Mouse (Mus musculus): Measurements from ENCODE around the gene Slc38a5.

Gene Slc38a5

DNA sequence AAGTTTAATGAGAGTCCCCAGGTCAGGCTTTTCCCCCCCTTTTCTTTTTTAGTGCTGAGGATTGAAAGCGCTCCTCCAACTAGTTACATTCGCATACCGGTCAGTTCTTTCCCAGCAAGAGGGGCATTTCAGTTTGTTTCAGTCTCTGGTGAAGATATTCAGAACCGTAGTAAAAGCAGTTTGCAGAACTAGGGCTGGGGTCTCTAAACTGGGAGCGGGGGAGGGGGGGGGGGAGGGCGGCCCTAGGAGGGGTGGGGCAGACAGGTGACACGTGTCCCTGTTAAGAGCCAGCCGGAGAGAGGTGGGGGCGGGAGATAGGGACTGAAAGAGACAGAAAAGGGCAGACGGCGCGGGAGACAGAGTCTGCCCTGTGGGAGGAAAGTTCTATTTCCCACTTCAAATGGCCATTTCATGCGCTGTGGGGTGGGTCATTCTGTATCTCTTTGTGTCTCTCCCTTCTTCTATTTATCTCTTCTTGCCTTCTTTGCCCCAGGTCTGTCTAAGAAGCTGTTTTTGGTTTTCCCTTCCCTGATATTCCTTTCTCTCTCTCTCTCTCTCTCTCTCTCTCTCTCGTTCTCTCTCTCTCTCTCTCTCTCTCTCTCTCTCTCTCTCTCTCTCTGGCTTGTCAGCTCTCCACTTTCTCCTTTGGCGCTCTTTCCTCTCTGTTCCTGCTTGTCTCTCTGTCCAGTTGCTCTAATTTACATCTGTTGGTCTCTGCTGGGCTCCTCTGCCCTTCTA lies at the start of gene Slc38a5:
Slc38a5 (plus strand) TSS at position 51 of the 738 bp plus-strand sequence.
- peak; percentile 44 for DNase-seq (ENCODE audit: low spot score)

DNA sequence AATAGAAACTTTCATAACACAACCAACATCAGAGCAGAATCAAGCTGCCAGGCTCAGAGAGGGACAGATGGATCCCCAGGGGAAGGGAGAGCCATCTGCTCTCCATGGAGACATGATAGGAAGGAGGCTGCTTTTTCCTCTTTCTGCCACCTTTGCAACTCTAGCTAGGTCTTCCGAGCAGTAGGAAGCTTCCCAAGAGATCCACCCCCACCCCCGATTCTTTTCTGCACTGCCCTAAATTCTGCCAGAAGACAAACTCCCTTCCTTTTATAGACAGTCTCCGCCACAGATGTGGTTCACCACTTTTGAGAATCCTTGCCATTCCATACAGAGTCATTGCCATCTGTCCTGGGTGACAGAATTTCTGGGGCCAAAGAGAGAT lies 48.6 kb upstream of the Slc38a5 start:
- no peak for DNase-seq (ENCODE audit: low spot score)

DNA sequence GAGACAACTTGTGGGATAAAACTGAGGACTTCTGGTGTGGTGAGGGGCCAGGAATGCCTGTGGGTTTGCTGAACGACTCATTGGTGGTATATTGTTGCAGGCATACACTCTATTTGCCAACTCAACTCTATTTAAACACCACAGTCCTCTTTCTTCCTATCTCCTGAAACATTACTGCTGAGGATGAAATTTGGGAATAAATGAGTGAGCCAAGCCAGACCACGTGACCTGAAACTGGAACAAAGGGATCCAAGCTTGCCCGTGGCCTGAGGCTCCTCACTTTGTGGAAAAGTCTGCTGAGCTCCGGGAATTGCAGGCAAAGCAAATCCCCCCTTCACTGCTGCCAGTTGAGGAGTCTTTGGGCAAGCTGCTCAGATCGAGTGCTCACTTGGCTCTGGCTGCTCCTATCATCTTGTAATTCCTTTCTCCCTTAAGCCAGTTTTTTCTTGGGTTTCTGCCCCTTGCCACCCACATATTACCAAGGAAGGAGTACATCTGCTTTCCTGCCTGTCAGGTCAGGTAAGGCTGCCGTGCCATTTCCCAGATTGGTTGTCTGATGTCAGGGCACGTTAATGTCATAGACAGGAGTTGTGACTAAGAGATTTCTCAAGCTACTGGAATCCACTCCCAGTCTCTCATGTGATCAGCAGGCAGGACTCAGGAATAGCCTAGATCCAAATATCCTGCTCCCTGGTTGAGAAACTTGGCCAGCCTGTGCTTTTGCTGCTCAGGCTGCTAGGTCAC lies 48.1 kb upstream of the Slc38a5 start:
- no peak for DNase-seq (ENCODE audit: low spot score)

GRCm38 (mm10) chrX:8223473-8223872 lies 47.5 kb upstream of the Slc38a5 start:
- DNase-seq (ENCODE audit: low spot score), result no peak

- no peak for DNase-seq (ENCODE audit: low spot score)
Measured at GRCm38 (mm10) chrX:8230272-8230671, 40.7 kb upstream of the Slc38a5 start.

DNA sequence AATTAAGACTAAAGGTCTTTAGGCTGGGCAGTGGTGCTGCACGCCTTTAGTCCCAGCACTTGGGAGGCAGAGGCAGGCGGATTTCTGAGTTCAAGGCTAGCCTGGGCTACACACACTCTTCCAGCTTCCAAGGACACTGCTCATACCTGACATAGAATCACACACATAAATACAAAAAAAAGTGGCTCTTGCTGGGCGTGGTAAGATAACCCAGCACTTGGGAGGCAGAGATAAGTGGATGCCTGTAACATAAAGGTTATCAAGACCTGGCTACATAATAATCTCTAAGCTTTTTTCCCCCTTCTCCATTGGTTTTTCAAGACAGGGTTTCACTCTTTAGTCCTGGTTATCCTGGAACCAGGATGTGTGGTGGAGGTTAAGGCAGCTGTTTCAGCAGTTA lies 37.3 kb upstream of the Slc38a5 start:
- peak; percentile 14 for DNase-seq (ENCODE audit: low spot score)

- no peak for DNase-seq (ENCODE audit: low spot score)
Measured at GRCm38 (mm10) chrX:8236704-8237103, 34.2 kb upstream of the Slc38a5 start.

DNA sequence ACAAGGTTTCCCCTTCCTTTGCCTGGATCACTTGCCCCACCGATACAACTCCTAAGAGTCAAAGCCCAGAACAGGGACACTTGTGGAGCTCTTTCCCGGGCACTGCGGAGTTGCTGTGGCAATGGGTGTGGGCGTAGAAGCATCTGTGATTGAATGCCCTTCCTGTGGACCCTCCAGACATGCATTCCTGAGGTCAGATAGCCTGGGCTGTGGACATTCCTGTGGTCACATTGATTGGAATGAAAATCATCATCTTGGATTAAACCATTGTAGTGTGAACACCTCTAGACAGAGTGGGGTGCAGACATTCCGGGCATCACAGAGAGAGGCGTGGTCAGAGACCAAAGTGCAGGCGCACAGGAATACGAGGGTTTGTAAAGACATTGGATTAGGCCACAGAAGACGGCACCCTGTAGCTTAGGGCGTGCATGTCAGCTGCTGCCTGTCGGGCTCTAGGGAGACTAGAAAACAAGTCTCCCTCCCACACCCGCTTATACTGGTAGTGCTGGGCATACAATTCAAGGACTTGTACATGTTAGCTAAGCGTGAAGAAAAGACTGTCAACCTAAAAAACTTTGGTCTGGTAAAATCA lies 32.0 kb upstream of the Slc38a5 start:
- no peak for DNase-seq (ENCODE audit: low spot score)

DNA sequence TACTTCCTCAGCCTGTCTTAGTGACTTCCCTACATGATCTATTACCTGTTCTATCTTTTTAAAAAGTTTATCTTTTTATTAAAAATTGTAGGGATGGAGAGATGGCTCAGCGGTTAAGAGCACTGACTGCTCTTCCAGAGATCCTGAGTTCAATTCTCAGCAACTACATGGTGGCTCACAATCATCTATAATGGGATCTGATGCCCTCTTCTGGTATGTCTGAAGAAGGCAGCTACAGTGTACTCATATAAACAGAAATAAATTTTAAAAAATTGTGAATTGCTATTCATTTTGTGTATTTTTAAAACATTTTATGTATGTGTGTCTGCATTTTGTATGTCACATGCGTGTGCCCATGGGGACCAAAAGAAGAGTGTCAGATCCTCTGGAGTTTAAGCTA lies 23.3 kb upstream of the Slc38a5 start:
- DNase-seq (ENCODE audit: low spot score), result no peak

DNA sequence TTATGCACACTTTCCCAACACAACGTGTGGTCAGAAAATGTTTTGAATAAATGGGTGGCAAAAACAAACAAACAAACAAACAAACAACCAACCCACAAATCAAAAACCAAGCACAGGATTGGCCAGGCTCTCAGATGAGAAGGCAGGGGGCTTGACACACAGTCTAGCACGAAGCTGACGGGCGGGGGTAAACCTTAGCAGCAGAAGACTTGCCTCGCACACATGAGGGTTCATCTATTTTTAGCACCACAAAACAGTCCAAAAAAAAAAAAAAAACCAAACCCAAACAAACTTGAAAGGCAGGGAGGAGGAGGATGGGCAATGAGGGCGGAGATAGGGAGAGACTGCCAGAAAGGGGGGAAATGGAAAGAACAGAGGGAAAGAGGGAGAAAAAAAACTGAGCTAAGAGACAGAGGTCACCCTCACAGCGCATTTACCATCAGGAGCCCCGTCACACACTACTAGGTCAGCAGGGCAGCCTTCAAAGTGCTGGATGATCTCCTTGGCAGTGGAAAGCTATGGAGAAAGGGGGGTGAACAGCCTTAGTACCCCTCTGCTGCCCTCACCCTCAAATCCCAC lies 22.3 kb upstream of the Slc38a5 start:
- no peak for DNase-seq (ENCODE audit: low spot score)

DNA sequence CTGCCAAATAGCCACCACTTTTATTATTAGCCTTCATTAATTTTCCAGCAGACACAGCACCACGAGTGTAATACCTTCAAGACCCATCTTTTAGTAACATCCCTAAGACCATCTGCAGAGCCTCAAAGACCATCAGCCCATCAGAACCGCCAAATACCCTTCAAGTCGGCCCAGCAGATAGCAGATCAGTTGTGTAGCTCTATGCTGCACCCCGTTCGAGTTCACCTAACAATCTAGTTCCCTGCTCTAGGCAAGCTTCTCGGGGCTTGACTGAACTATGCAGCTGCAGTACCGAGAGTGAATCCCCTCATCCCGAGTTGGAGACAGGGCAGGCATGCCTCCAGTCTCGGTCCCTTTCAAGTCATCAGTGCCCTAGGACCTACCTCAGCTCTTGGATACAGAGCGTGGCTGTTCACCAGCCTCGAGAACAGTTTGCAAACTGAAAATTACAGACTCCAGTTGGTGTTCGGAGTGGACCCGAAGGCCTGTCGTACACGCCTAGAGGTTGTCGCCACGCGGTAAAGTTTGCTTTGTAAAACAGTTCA lies 19.1 kb upstream of the Slc38a5 start:
- no peak for DNase-seq (ENCODE audit: low spot score)

DNA sequence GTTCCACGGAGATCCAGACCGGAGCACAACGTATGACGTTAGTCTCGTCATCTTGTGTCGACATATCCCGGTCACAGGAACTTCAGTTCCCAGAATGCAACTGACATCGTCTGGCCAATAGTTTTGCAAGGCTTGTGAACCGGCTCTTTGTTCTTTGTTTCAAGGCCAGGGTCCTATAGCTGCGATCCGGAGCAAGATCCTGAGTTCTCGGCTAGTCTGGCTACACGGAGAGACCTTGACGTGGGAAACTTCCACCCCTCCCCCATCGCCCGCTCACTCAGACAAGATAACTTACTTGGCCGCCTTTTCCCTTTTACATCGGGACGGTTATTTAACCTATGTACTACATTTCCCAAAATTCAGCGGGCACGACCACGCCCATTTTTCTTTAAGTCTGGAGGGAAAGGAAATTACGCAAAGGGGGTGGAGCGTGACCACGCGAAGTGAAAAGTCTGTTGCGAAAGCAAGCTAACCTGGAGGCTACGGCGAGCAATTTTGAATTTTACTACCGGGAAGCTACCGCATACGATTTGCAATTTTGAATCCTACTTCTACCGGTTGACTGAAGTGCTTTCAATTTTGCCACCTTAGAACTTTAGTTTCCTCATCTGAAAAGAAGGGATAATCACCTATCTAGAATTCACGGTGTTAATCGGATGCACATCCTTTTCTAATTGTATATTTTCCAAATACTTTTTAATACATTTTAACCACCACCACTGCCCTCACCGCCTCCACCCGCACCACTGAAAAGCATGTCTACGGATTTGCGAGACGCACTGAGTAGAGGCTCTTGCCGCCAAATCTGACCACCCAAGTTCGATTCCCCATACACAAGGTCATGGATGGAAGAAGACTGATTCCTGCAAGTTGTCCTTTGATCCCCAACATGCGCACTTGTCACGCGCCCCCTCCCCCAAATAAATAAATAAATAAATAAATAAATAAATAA lies 18.3 kb upstream of the Slc38a5 start, which contains the start of gene Ftsj1:
Ftsj1 (minus strand) TSS at position 73 of the 952 bp plus-strand sequence.
- peak; percentile 84 for DNase-seq (ENCODE audit: low spot score)

GRCm38 (mm10) chrX:8253711-8254110 lies 17.2 kb upstream of the Slc38a5 start:
- DNase-seq (ENCODE audit: low spot score), result no peak

DNA sequence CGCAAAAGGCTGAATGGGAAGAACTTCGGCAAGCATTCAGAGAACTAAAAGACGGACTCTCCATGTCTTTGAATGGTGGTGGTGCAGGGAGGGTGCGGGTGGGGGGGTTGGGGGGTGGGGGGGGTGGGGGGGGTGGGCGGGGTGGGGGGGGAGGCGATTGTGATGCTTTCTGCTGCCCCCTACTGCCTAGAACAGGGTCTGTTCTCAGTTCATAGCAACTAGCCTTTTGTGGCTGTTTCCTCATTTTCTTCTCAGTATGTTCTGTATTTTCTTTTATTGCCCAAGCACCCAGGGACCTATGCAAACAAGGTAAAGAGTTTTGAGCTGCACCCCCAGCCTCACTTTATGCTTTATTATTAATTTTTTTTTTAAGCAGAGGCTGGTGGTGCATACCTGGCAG lies 15.1 kb upstream of the Slc38a5 start:
- no peak for DNase-seq (ENCODE audit: low spot score)

DNA sequence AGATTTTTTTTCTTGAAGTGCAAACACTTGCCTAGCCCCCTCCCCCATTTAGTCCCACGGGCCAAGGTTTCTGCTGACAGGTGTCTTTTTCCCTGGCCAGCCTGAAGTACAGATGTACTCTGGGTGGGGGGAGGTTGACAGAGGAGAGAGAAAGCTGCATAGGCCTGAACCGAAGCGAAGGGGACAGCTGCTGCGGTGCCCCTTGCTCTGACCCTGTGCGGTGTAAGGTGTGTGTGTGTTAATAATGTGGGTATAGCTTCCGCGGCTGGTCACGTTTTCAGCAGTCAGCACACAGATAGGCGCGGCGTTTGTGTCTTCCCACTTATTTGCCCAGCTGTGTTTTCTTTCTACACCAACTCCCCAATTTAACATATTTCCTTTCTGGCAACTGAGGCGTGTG lies 11.5 kb upstream of the Slc38a5 start:
- no peak for DNase-seq (ENCODE audit: low spot score)

- no peak for DNase-seq (ENCODE audit: low spot score)
Measured at GRCm38 (mm10) chrX:8263156-8263804, 7.7 kb upstream of the Slc38a5 start.

GRCm38 (mm10) chrX:8264222-8264621 lies 6.7 kb upstream of the Slc38a5 start:
- DNase-seq (ENCODE audit: low spot score), result peak; percentile 36

DNA sequence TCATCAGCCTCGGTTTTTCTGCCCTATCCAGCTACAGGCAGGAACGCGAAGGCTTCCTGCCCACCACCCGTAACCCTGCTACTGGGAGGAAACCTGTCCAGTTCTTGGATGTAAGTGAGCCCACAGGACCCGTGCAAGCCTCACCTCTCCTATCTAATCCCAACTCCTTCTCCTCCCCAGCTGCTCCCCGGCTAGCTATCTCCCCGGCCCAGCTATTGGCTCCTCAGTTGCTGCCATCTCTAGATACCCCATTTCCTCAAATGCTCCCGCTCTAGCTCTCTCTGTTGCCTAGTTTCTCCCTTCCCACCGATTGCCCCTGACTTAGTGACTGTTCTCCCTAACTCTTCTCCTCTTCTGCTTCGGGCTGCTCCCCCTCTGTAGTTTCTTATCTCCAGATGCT lies 1.1 kb downstream of the Slc38a5 start:
- DNase-seq (ENCODE audit: low spot score), result peak; percentile 71

- no peak for DNase-seq (ENCODE audit: low spot score)
Measured at GRCm38 (mm10) chrX:8274056-8274455, 3.1 kb downstream of the Slc38a5 start.

DNA sequence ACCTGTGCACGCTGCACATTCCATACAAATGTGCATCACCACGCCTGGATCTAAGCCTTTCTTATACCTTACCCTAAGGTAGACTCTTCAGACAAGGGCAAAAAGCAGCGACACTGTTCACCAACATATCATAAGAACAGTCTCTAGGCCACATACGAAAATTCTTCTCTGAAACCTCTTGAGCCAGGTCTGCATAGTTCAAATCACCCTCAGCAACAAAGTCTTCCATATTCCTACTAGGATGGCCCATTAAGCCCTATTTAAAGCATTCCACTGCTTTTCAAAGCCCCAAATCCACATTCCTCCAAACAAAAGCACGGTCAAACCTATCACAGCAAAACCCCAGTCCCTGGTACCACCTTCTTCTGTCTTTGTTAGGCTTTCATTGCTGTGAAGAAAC lies 17.7 kb downstream of the Slc38a5 start:
- DNase-seq (ENCODE audit: low spot score), result no peak

GRCm38 (mm10) chrX:8309302-8309701 lies 38.4 kb downstream of the Slc38a5 start:
- DNase-seq (ENCODE audit: low spot score), result no peak
